Comparison of ENCODE assay signal across 20 mouse cellular contexts in the genomic region with DNA sequence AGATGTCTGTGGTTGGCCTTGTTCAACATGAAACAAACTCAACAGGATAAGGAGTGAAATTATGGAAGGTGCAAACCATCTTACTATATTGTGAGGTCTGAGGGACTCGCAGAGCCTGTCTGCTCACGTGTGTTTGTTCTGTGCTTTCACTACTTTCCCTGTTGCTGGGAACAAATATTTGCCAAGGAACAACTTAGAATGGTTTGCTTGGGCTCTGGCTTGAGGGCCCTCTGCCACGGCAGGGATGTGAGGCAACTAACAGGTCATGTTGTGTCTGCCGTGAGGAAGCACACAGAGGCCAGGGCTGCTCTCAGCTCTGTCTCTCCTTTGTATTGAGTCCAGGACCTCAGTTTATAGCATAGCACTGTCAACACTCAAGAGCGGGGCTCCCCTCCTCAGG.
DNase-seq lines count a peak whose midpoint lies in the region; ATAC-seq and TF ChIP-seq lines count a peak whose summit lies in the region.
"Had no signal": no experiment of that assay in that cellular context is flagged by ENCODE, and none has a peak within 500 bp of the region (broad histone marks: within the 10 kb centered on the region; RNA-seq: fewer than 3 reads in every experiment).

No protein-coding gene starts in this region.

- peaks cover 6% of the 10 kb centered on the region; the same call in 1 of the 2 replicates for H3K4me1 ChIP-seq in lung, embryonic 15.5 days
- no peaks in the 10 kb centered on the region for H3K4me1 ChIP-seq in stomach, embryonic 15.5 days
- H3K4me1 ChIP-seq in liver, embryonic 11.5 days (replicated peaks; ENCODE audit: control insufficient read depth, insufficient read depth, low read length) = no peaks in the 10 kb centered on the region
- H3K4me1 ChIP-seq: forebrain, embryonic 13.5 days; hindbrain, embryonic 13.5 days had no signal

- no peak overlapping the region for H3K9ac ChIP-seq in lung, embryonic 15.5 days
- no peak overlapping the region for H3K9ac ChIP-seq in stomach, embryonic 15.5 days
- H3K9ac ChIP-seq in liver, embryonic 11.5 days (ENCODE audit: low read depth, low read length) = no peak overlapping the region
- H3K9ac ChIP-seq: forebrain, embryonic 13.5 days; forebrain, postnatal 0 days; hindbrain, embryonic 13.5 days had no signal

- H3K9me3 ChIP-seq in lung, embryonic 15.5 days = no peaks in the 10 kb centered on the region
- no peaks in the 10 kb centered on the region for H3K9me3 ChIP-seq in stomach, embryonic 15.5 days
- H3K9me3 ChIP-seq in liver, embryonic 11.5 days (ENCODE audit: control insufficient read depth, low read length) = no peaks in the 10 kb centered on the region; the same call in 1 of the 2 replicates
- H3K9me3 ChIP-seq: embryonic facial prominence, embryonic 10.5 days; hindbrain, embryonic 13.5 days had no signal

- H3K4me2 ChIP-seq in lung, embryonic 15.5 days = no peak overlapping the region; the same call in 1 of the 2 replicates
- H3K4me2 ChIP-seq in stomach, embryonic 15.5 days = no peak overlapping the region
- H3K4me2 ChIP-seq in liver, embryonic 11.5 days = no peak overlapping the region
- H3K4me2 ChIP-seq: forebrain, embryonic 13.5 days; hindbrain, embryonic 13.5 days had no signal

- intact Hi-C loops in gastrocnemius, adult 2 months (cut with DNase I) = no loop called here

- H3K27me3 ChIP-seq in lung, embryonic 15.5 days = no peaks in the 10 kb centered on the region
- H3K27me3 ChIP-seq in stomach, embryonic 15.5 days (replicated peaks) = no peaks in the 10 kb centered on the region
- no peaks in the 10 kb centered on the region for H3K27me3 ChIP-seq in liver, embryonic 11.5 days (replicated peaks; ENCODE audit: control insufficient read depth, insufficient read depth, low read length)

- peak; percentile 46; the same call in 1 of the 2 replicates for ATAC-seq in lung, embryonic 15.5 days (ENCODE audit: borderline replicate concordance, extremely low read depth, low FRiP score, low TSS enrichment)
- ATAC-seq in stomach, embryonic 15.5 days (ENCODE audit: insufficient read depth, low FRiP score, low read depth) = peak; percentile 72
- no peak for ATAC-seq in frontal cortex, adult (ENCODE audit: low TSS enrichment)
- no peak for ATAC-seq in liver, embryonic 11.5 days (replicated peaks; ENCODE audit: low FRiP score)
- ATAC-seq: CD4-positive, CD25-positive, alpha-beta regulatory T cell, adult 4 months; forebrain, embryonic 13.5 days; forebrain, postnatal 0 days had no signal

- no peak overlapping the region for H3K4me3 ChIP-seq in gastrocnemius, adult 2 months
- H3K4me3 ChIP-seq in lung, embryonic 15.5 days = no peak overlapping the region
- H3K4me3 ChIP-seq in stomach, embryonic 15.5 days (replicated peaks) = no peak overlapping the region
- no peak overlapping the region for H3K4me3 ChIP-seq in liver, embryonic 11.5 days (ENCODE audit: low read depth, low read length)
- H3K4me3 ChIP-seq: embryonic facial prominence, embryonic 10.5 days; forebrain, embryonic 13.5 days; hindbrain, embryonic 13.5 days had no signal

- no peaks in the 10 kb centered on the region for H3K36me3 ChIP-seq in lung, embryonic 15.5 days
- H3K36me3 ChIP-seq in stomach, embryonic 15.5 days = no peaks in the 10 kb centered on the region
- no peaks in the 10 kb centered on the region for H3K36me3 ChIP-seq in liver, embryonic 11.5 days (ENCODE audit: control insufficient read depth, insufficient read depth, low read length)
- H3K36me3 ChIP-seq: embryonic facial prominence, embryonic 10.5 days; hindbrain, embryonic 13.5 days had no signal

- DNase-seq in gastrocnemius, adult 2 months = no peak
- no peak for DNase-seq in gastrocnemius, adult 18-20 months (ENCODE audit: low spot score)
- DNase-seq in lung, postnatal 25 days (ENCODE audit: low spot score) = peak; percentile 31
- DNase-seq in urinary bladder, postnatal 25 days (ENCODE audit: low spot score) = no peak
- DNase-seq in liver, embryonic 11.5 days (ENCODE audit: low spot score) = no peak
- DNase-seq: adrenal gland, adult 8-10 months; adrenal gland, postnatal 36 days; B cell, adult 2 months; cerebellum, adult 2 months; cerebellum, postnatal 10 days; forebrain, postnatal 0 days; gastrocnemius, postnatal 25 days; heart, postnatal 10 days had no signal

- no peak for TF ChIP-seq CTCF in gastrocnemius, adult 2 months (IDR thresholded peaks at IDR 0.05)

- 68% methylated on average over 5 of the region's 5 CpGs for WGBS in lung, embryonic 15.5 days
- WGBS in stomach, embryonic 15.5 days = 64% methylated on average over 5 of the region's 5 CpGs
- 75% methylated on average over 5 of the region's 5 CpGs for WGBS in liver, embryonic 11.5 days

- H3K27ac ChIP-seq in gastrocnemius, adult 2 months = 0 out of 2 replicates have a peak overlapping the region, but pooled peaks have one; percentile 4
- H3K27ac ChIP-seq in lung, embryonic 15.5 days = peak overlapping the region; percentile 45; the same call in 1 of the 2 replicates
- H3K27ac ChIP-seq in stomach, embryonic 15.5 days = 0 out of 2 replicates have a peak overlapping the region, but pooled peaks have one; percentile 19
- H3K27ac ChIP-seq in liver, embryonic 11.5 days (ENCODE audit: low read depth, low read length) = no peak overlapping the region
- H3K27ac ChIP-seq: embryonic facial prominence, embryonic 10.5 days; forebrain, embryonic 13.5 days; hindbrain, embryonic 13.5 days had no signal

Comparison
In these comparisons a context has a peak if more than half of its experiments do, and no peak if none do; other contexts are left out.
1. ATAC-seq: peak in lung, embryonic 15.5 days (single experiment) and stomach, embryonic 15.5 days (single experiment); none in frontal cortex, adult (single experiment) and liver, embryonic 11.5 days (single experiment).